Mouse (Mus musculus) liver, embryonic 14.5 days (tissue): ENCODE measurements around the gene Snapc3.

Source experiments
- CTCF ChIP-seq: IDR thresholded peaks from 2 replicates; pipeline ENCODE4 v1.5.1; 2016; ENCODE audit warnings: antibody characterized with exemption, low read depth, control low read depth
- EP300 ChIP-seq: IDR thresholded peaks from 2 replicates; pipeline ENCODE4 v1.6.1; 2016; ENCODE audit warnings: antibody characterized with exemption, low read depth

DNA sequence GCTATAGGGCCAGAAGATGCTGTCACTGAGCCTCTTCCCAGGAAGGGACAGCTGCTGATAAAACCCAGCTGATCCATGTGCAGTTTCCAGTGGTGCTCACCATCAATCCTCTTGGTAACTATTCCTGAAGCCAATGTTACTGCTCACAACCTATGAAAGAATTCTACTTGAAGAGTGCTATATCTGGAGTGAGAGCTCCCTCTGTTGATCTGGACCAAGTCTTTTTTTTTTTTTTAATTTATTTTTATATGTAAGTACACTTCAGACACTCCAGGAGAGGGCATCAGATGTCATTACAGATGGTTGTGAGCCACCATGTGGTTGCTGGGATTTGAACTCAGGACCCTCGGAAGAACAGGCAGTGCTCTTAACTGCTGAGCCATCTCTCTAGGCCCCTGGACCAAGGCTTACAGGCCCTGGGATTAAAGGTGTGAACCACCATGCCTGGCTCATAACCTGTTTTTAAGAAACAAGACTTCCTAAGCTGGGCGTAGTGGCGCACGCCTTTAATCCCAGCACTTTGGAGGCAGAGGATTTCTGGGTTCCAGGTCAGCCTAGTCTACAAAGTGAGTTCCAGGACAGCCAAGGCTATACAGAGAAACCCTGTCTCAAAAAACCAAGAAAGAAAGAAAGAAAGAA is 7.5 kb upstream of the Snapc3 start:
- TF ChIP-seq CTCF (no peak), EP300 (no peak)
